Mouse (Mus musculus): Measurements from ENCODE around the gene Tmem160. TPM values are rescaled to one million over a fixed set of nuclear protein-coding genes. Genes with fewer than 3 reads are reported as not detected.

Gene Tmem160
- polyA plus RNA-seq, 1 experiment from 2014 or later: 59.0 TPM

- H3K4me2 ChIP-seq: no peak overlapping the region
- no peak for ATAC-seq (ENCODE audit: low read depth)
- H3K4me3 ChIP-seq: no peak overlapping the region
- H3K4me1 ChIP-seq (replicated peaks): 0 out of 2 replicates have a peak, but pooled peaks cover 6% of the 10 kb centered on the region
- no peak overlapping the region for H3K27ac ChIP-seq (replicated peaks)
- H3K9ac ChIP-seq: no peak overlapping the region
- no peaks in the 10 kb centered on the region for H3K27me3 ChIP-seq
- peaks cover 81% of the 10 kb centered on the region for H3K36me3 ChIP-seq
- 95% methylated on average over 4 of the region's 4 CpGs for WGBS
- no peaks in the 10 kb centered on the region for H3K9me3 ChIP-seq
Observed at GRCm38 (mm10) chr7:16501571-16501970, 49.0 kb downstream of the Tmem160 start.

- Histone ChIP-seq H3K36me3 (peaks cover 83% of the 10 kb centered on the region), H3K27me3 (no peaks in the 10 kb centered on the region), H3K9me3 (no peaks in the 10 kb centered on the region), H3K4me2 (no peak overlapping the region), H3K9ac (no peak overlapping the region), H3K27ac (replicated peaks) (no peak overlapping the region), H3K4me1 (replicated peaks) (0 out of 2 replicates have a peak, but pooled peaks cover 4% of the 10 kb centered on the region), H3K4me3 (no peak overlapping the region)
- WGBS: 68% methylated on average over 2 of the region's 2 CpGs
- no peak for ATAC-seq (ENCODE audit: low read depth)
Observed at GRCm38 (mm10) chr7:16504573-16505225, 52.1 kb downstream of the Tmem160 start.

Other genes with a start within 250 kb of the Tmem160 start
- gene Dhx34, start 230.7 kb upstream of the Tmem160 start, polyA plus RNA-seq (2015; fragmentation: Nextera tagmentation; extraction: Ambion mirVana): 11.3 and 13.2 TPM in 2 replicates
- 0.15 TPM in 1 of 2 replicates, not detected in the other for gene C5ar2, start 208.6 kb upstream of the Tmem160 start, polyA plus RNA-seq (2015; fragmentation: Nextera tagmentation; extraction: Ambion mirVana)
- gene C5ar1, start 193.2 kb upstream of the Tmem160 start, polyA plus RNA-seq (2015; fragmentation: Nextera tagmentation; extraction: Ambion mirVana): 2.3 and 2.8 TPM in 2 replicates
- 30.0 and 39.3 TPM in 2 replicates for gene Inafm1, start 179.2 kb upstream of the Tmem160 start, polyA plus RNA-seq (2015; fragmentation: Nextera tagmentation; extraction: Ambion mirVana)
- 31.2 and 35.4 TPM in 2 replicates for gene Ccdc9, start 166.0 kb upstream of the Tmem160 start, polyA plus RNA-seq (2015; fragmentation: Nextera tagmentation; extraction: Ambion mirVana)
- gene Bbc3, start 144.4 kb upstream of the Tmem160 start, polyA plus RNA-seq (2015; fragmentation: Nextera tagmentation; extraction: Ambion mirVana): 22.4 and 22.8 TPM in 2 replicates
- gene Sae1, start 65.0 kb upstream of the Tmem160 start, polyA plus RNA-seq (2015; fragmentation: Nextera tagmentation; extraction: Ambion mirVana): 264 and 281 TPM in 2 replicates
- 16.8 and 19.9 TPM in 2 replicates for gene Zc3h4, start 51.9 kb upstream of the Tmem160 start, polyA plus RNA-seq (2015; fragmentation: Nextera tagmentation; extraction: Ambion mirVana)
- 1.6 and 1.7 TPM in 2 replicates for gene Npas1, start 24.9 kb downstream of the Tmem160 start, polyA plus RNA-seq (2015; fragmentation: Nextera tagmentation; extraction: Ambion mirVana)
- gene Arhgap35, start 162.2 kb downstream of the Tmem160 start, polyA plus RNA-seq (2015; fragmentation: Nextera tagmentation; extraction: Ambion mirVana): 30.8 and 31.2 TPM in 2 replicates
- not detected in 2 replicates for gene Ceacam15, start 222.9 kb downstream of the Tmem160 start, polyA plus RNA-seq (2015; fragmentation: Nextera tagmentation; extraction: Ambion mirVana)